Mouse (Mus musculus) right cerebral cortex, postnatal 14 days (tissue): ENCODE data around the gene Stfa3.
"Not testable (repeated sequence)": the region's sequence is repeated elsewhere in the genome, so short reads cannot be mapped to it uniquely, and the experiment has no call there.

Experiments used
- DNase-seq: peaks from one replicate; pipeline ENCODE4 v3.0.0; 2022

Stfa3 gene

DNA sequence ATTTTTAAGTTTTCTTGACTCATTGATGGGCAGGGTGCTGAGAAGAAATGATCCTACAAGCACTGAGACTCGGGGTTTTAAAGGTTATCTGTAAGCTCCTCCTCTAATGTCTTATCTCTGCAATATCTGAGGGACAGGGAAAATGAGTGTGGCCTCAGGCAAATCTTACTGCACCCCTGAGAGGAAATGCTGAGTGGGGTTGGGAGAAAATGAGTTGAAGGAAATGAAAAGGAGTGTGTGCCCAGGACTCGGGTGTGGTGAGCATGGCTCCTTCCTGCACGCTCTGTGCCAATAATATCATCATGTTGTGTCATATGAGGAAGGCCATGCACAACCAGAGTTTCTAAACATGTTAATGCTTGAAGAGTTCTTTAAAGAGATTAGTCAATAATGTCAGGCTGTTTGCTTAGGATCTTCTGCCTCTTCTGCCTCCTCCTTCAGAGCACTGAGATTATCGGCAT is at the start of gene Stfa3:
Gene Stfa3 (minus strand): TSS at position 51 of the 461 bp plus-strand sequence.
- DNase-seq = no peak

DNA sequence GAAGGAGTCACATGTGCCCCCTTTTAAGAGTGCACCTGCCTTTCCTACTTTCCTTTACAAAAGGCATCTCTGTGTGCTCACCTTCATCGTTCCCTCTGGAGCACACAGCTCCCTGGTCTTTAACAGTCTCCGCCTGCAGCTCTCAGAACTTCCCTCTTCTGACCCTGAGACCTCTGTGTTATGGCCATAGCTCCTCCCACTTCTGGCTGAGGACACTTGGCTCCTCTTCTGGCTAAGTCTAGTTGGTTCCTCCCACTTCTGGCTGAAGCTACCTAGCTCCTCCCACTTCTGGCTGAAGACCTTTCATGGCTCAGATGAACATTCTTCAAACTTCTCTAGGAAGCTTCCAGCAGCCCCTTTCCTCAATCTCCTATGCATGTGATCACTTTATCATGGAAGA is 47.1 kb upstream of the Stfa3 start:
- no peak for DNase-seq

DNA sequence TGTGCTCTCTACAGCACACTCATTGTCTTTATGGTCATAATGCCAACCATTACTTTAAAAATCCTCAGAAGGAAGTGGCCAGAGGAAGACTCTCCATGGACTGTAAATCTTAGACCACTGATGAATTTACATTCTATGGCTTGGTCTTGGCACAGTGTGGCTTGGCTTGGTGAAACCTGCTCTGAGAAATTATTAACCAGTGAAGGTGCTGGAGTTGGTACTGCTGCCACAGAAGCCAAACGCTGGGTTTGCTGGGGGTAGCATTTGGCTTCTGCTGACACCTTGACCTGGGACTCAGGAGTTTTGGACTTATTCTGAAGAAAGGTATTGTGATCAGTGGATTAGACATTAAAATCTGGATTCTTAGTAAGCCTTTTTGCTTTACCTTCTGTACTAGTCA is 37.2 kb upstream of the Stfa3 start:
- DNase-seq = no peak

DNA sequence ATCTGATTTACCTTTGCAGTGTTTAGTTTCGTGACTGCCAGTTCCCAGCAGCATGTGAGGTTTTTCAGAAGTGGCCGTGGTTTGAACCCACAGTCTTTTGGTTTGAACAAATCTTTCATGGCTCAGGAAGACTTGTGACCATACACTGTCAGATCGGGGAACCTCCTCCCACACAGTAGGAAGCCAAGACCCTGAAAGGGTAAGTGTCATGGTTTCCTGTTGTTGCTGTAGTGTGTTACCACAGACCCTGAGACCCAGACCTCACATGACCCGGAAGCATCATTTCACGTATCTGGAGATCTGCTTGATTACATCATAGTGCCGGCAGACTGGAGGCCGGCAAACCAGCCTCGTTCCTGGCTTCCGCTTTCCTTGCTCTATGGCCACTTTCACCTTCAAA is 21.7 kb upstream of the Stfa3 start:
- DNase-seq = no peak

DNA sequence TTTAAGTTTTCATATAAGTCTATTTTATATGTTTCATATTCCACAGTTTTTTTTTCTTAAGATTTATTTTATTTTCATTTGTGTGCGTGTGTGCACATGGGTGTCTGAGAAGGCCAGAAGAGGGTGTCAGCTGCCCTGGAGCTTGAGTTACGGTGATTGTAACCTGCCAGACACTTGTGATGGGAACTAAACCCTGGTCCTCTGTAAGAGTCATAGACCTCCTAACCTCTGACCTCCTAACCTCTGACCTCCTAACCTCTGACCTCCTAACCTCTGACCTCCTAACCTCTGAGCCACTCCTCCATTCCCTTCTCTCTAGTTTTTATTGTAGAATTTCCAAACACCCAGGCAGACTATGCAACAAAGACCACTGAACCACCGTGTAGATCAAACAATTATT is 20.3 kb upstream of the Stfa3 start:
- DNase-seq = no peak

DNA sequence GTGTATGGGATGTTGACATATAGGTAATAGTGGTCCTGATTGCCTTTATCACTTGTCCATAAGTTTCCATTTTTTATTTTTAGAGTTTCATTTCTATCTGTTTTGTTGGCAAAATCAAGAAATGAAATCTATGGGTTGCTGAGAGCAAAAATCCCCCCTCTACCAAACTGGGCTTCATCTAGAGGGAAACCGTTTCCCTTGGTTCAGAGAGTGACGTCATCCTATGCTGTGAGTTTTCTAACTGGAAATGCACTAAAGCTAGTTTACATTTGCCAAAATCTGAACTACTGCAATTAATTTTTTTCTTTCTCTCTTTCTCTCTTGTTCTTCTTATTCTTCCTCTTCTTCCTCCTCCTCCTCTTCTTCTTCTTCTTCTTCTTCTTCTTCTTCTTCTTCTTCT is 19.7 kb upstream of the Stfa3 start:
- no peak for DNase-seq

DNA sequence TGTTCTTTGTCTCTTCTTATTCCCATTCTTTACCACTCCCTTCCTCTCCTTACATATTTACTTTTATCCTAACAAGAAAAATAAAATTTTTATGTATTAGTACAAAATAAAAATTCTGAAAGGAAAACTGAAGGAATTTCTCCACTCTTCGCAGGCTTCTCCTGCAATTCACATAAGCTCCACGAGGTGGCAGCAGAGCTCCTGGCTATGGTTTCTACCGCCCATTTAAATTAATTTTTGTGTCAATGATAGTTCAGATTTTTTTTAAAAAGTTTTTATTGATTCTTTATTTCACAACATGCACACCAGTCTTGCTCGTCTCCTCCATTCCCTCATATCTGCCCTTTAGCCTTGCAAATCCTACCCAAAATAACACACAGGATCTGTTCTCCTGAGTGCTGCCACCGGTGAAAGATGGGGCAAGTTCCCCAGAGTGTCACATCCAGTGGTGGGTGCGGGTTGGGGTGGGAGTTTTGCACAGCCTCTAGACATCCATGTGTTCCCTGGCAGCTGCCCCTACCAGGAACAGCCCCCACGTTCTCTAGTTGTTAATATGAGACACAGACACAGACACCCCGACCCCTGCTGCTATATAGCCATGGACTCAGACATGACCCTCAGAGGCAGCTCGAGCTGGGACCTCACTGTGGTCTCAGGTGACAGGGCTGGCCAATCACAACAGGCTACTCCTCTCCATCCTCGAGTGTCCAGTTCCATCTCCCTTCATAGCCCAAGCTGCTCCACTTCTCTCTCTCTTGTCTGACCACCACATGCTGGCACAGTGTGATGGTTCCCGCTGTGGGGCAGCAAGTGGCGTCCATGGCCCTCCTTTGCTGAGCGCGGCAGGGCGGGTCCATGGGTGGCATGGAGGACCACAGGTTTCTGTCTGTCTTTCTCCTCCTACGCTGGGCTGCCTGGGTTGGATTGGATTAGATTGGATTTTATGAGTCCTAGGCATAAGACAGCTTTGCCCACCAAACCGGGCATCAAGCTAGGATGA is 18.3 kb upstream of the Stfa3 start:
- DNase-seq = peak; percentile 50

DNA sequence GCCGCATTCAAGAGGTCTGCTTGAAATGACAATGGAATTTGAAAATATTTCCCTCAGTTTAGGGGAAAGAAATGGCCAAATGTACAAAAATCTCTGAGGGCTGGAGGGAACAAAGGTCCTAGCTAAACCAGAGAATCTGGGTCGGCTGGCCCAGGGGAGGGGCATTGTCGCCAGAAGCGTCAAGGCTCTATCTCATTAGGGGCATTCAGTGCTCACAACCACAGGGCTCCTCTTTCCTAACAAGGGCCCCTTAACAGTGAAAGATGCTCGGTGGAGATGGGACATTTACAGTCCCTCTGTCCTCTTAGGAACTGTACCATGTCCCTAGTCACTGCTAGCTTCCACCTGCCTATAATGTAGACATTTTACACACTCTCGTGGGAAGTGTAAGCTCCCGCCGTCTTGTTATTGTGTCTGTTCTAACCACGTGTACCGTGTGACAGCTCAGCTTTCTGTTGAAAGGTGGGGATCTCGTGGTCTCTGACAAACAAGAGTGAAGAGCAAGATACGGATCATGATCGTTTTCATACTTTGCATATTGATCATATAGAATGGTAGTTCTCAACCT is 16.0 kb upstream of the Stfa3 start:
- no peak for DNase-seq

DNA sequence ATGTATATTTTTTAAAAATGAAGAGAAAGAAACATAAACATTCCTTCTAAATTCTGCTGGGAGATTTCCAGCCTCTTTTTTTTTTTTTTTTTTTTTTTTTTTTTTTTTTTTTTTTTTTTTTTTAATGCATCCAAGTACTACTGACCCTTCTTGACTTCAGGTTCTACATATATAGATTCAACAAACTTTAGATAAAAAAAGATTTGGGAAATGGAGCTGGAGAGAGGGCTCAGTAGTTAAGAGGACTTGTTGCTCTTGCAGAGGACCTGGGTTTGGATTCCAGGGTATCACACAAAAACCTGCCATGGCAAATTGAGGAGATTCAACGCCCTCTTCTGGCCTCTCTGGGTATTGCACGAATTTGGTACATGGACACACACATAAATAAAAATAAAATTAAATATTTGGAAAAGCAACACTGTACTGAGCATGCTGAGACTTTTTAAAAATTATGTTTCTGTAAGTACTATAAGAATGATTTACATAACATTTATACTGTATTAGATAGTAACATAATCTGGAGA is 14.8 kb upstream of the Stfa3 start:
- no peak for DNase-seq

DNA sequence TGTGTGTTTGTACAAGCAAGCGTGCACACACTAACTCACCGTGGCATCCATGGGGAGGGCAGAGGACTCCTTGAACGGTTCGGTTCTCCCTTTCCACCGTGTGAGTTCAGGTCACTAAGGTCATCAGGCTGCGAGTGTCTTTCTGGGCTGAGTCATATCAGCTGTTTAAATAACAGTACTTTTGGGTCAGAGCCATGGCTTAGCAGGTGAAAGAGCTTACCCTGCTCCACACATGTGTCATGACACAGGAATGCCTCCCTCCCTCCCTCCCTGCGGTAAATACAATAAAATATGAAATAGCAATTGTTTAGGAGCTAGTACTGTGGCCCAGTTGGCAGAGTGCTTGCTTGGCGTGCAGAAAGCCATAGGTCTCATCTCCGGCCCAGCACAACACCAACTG is 14.2 kb upstream of the Stfa3 start:
- no peak for DNase-seq

DNA sequence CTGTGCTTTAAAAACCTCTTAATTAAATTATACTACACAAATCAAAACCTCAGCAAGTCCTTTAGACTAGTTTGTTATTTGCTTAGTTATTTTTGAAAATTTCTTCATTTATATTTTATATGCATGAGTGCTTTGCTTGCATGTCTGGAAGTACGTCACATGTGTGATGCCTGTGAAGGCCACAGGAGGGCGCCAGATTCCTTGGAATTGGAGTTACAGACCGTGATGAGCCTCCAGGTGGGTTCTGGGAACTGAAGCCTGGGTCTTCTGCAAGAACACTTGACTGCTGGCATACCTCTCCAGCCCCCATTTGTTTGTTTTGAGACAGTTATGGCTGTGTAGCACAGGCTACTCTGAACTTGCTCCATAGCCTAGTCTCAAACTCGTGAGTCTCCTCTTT is 13.7 kb upstream of the Stfa3 start:
- DNase-seq = no peak

DNA sequence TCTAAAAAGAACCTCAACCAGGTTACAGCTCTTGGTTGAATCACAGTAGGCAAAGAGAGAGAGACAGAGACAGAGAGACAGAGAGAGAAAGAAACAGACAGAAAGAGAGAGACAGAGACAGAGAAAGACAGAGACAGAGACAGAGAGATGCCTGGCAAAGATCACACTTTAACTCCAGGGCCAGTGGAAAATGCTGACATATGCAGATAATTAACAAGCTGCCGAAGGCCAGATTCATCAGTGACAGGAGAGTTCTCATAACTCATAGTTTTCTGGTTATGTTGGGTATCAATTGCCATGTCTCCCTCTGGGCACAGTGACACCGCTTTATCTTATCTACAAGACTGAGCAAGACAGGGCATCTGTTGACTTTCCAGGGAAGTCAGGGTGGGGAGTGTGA is 12.7 kb upstream of the Stfa3 start:
- no peak for DNase-seq

DNA sequence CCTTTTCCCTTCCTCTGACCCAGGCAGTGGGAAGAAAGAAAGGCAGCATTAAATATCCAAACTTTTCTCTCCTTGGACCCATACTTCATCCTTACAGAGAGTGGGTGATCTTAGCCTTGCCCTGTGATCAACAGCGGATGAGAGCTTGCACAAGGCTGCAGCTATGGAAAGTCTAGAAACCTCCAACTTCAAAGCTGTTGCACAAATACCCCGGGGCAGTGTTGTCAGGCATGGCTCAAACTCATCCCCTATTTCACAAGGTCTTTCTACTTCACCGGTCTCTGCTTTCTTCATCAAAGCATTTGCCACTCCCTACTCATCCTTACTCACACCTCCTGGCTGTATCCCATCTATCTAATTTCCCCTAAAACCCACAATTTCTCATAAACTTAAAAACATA is 10.2 kb upstream of the Stfa3 start:
- no peak for DNase-seq

DNA sequence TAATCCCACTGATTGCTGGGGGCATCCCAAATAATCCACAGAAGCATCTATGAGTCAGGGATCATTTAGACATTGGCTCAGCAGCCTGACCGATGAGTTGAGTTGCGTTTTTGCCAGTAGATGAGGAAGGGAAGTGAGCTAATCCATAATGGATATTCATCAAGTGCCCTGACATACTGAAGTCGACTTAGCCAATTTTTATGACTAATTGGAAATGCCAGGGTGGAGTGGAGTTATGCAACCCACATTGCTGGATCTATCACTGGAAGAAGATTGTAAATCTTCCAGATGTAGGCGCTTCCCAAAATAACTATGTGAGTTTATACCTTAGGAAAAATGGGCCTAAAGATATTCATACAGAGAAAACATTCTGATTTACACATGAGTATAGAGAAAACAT is 8.9 kb upstream of the Stfa3 start:
- DNase-seq = no peak

DNA sequence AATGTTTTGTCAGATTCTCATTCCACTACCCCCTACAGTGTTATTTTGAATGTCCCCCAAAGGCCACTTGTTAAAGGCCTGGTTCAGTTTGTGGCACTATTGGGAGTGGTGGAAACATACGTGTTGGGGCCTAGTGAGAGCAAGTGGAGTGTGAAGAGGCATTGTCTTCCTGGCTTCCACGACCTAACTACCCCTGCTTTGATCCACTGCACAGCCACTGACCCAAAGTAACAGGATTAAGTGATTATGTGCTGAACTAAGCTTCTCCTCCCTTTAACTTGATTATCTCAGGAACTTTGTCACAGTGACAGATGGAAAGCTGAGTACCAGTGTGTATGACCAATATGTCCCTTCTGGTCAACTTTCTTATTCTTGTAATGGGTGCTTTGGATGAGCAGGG is 5.2 kb upstream of the Stfa3 start:
- no peak for DNase-seq

DNA sequence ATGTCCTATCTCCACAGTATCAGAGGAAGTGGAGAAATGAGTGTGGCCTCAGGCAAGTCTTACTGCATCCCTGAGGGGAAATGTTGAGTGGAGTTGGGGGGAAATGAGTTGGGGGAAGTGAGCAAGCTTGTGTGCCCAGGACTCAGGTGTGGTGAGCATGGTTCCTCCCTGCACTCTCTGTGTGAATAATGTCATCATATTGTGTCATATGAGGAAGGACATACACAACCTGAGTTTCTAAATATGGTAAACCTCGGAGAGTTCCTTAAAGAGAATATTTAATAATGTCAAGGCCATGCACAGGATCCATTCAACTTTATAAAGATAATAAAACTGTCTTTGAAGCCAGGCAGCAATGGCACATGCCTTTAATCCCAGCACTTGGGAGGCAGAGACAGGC is 34.2 kb downstream of the Stfa3 start:
- not testable (repeated sequence) for DNase-seq

DNA sequence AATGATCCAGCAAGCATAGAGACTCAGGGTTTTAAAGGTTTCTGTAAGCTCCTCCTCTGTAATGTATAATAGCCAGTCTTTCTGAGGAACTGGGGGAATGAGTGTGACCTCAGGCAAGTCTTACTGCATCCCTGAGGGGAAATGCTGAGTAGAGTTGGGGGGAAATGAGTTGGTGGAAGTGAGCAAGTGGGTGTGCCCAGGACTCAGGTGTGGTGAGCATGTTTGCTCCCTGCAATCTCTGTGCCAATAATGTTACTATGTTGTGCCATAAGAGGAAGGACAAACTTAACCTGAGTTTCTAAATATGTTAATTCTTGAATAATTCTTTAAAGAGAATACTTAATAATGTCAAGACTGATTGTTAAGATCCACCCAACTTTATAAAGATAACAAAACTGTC is 46.8 kb downstream of the Stfa3 start, which contains the start of gene Stfa2:
Gene Stfa2 (minus strand): TSS at position 101 of the 400 bp plus-strand sequence.
- no peak for DNase-seq
